Mouse (Mus musculus): ENCODE measurements around the gene Gm21425. TPM values are rescaled to one million over a fixed set of nuclear protein-coding genes. Genes with fewer than 3 reads are reported as not detected.

The Gm21425 gene
- not detected in 2 replicates for polyA plus RNA-seq (2012; rRNA removed)

DNA sequence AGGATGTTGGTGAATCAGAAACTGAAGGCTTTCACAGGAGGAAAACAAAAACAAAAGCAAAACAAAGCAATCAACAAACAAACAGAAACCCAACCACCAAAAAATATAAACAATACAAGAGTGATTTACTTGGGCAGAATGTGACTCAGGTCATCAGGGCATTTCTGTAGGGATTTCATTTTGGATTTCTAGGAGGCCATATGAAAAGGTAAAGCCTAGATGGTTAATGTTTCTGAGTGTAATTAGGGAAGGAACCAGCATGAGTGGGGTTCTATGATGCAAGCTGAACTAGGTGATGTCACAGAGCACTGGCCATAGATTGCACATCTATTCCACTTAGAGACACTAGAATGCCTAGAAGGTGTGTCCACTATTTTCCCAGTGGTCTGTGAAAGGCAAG is at the start of gene Gm21425:
Gm21425 (plus strand) TSS at position 301 of the 400 bp plus-strand sequence.

GRCm38 (mm10) chrY:13133392-13133791 is 28.4 kb upstream of the Gm21425 start, which contains the start of gene Gm21891:
TSS of gene Gm21891 (minus strand) at chrY:13133492.

Other genes starting within 250 kb of the Gm21425 start
- gene Gm20807, start 119.1 kb upstream of the Gm21425 start, polyA plus RNA-seq (2012; rRNA removed): not detected in 2 replicates
- not detected in 2 replicates for gene Gm21891, start 28.5 kb upstream of the Gm21425 start, polyA plus RNA-seq (2012; rRNA removed)
- not detected in 2 replicates for gene Gm21828, start 62.0 kb downstream of the Gm21425 start, polyA plus RNA-seq (2012; rRNA removed)
- gene Gm21440, start 90.4 kb downstream of the Gm21425 start, polyA plus RNA-seq (2012; rRNA removed): not detected in 2 replicates
- not detected in 2 replicates for gene Gm21454, start 90.5 kb downstream of the Gm21425 start, polyA plus RNA-seq (2012; rRNA removed)
- gene Gm21725, start 187.1 kb downstream of the Gm21425 start, polyA plus RNA-seq (2012; rRNA removed): not detected in 2 replicates